24 mouse cellular contexts compared by ENCODE assay signal in the genomic region with DNA sequence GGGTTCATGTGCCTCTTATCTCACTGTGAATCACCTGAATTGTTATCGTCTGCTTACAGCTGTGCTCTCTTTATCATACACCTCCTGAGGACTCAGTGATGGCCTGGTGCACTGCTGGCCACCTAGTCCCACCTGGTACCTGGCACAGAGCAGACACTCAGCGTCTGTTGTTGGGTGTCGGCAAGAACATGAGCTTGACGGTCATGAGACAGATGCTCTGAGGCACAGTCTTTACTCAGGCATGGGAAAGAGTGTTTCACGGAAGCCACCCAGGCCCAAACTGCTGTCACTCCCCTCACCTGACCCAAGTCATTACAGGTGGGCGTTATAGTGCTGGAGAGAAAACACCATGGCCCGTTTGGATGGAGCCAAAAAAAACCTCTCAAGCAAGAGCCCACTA.
"Had no signal": no experiment of that assay in that cellular context is flagged by ENCODE, and none has a peak within 500 bp of the region (broad histone marks: within the 10 kb centered on the region; RNA-seq: fewer than 3 reads in every experiment).

No protein-coding gene starts in this region.

- DNase-seq: kidney, adult 18-20 months; kidney, adult 9 months; kidney, postnatal 14 days; kidney, postnatal 4 days; layer of hippocampus, adult 9-11 months; left cerebral cortex, postnatal 4 days; lung, adult 2 months; lung, postnatal 14 days; lung, postnatal 4 days; right cerebral cortex, adult 18-20 months; right cerebral cortex, postnatal 25 days; thymus, adult 2 months; thymus, postnatal 14 days; thymus, postnatal 4 days had no signal

- H3K9ac ChIP-seq: limb, embryonic 12.5 days; limb, embryonic 15.5 days; liver, embryonic 15.5 days; midbrain, embryonic 12.5 days; midbrain, embryonic 15.5 days; neural tube, embryonic 12.5 days; neural tube, embryonic 15.5 days had no signal

- H3K36me3 ChIP-seq: limb, embryonic 12.5 days; limb, embryonic 15.5 days; liver, embryonic 15.5 days; midbrain, embryonic 12.5 days; midbrain, embryonic 15.5 days; neural tube, embryonic 12.5 days; neural tube, embryonic 15.5 days had no signal

- H3K4me1 ChIP-seq: midbrain, embryonic 12.5 days; midbrain, embryonic 15.5 days; neural tube, embryonic 12.5 days; neural tube, embryonic 15.5 days had no signal

- H3K4me2 ChIP-seq: limb, embryonic 12.5 days; limb, embryonic 15.5 days; liver, embryonic 11.5 days; liver, embryonic 15.5 days; midbrain, embryonic 12.5 days; midbrain, embryonic 15.5 days; neural tube, embryonic 12.5 days; neural tube, embryonic 15.5 days had no signal

- ATAC-seq: midbrain, embryonic 15.5 days had no signal

- H3K27ac ChIP-seq: layer of hippocampus, adult 2 months; left cerebral cortex, adult 2 months; limb, embryonic 12.5 days; limb, embryonic 15.5 days; liver, embryonic 15.5 days; midbrain, embryonic 12.5 days; midbrain, embryonic 15.5 days; neural tube, embryonic 12.5 days; neural tube, embryonic 15.5 days had no signal

- H3K9me3 ChIP-seq: limb, embryonic 15.5 days; liver, embryonic 15.5 days; midbrain, embryonic 12.5 days; neural tube, embryonic 12.5 days; neural tube, embryonic 15.5 days had no signal

- H3K27me3 ChIP-seq: limb, embryonic 12.5 days; limb, embryonic 15.5 days; liver, embryonic 15.5 days; midbrain, embryonic 12.5 days; midbrain, embryonic 15.5 days; neural tube, embryonic 12.5 days; neural tube, embryonic 15.5 days had no signal

- H3K4me3 ChIP-seq: layer of hippocampus, adult 2 months; left cerebral cortex, adult 2 months; limb, embryonic 12.5 days; limb, embryonic 15.5 days; liver, embryonic 15.5 days; midbrain, embryonic 12.5 days; midbrain, embryonic 15.5 days; neural tube, embryonic 12.5 days; neural tube, embryonic 15.5 days had no signal
